Mouse (Mus musculus): ENCODE measurements around the gene Fndc3b. TPM values are rescaled to one million over a fixed set of nuclear protein-coding genes. Genes with fewer than 3 reads are reported as not detected.

Fndc3b gene
- polyA plus RNA-seq, 1 experiment from 2014 or later, result 12.0 TPM

- Histone ChIP-seq H3K27ac (replicated peaks; ENCODE audit: low read depth, low read length) (no peak overlapping the region), H3K9ac (ENCODE audit: low read length) (no peak overlapping the region), H3K4me2 (ENCODE audit: low read depth, severe bottlenecking) (no peak overlapping the region), H3K36me3 (ENCODE audit: control insufficient read depth, insufficient read depth, low read length) (peaks cover 3% of the 10 kb centered on the region; the same call in 1 of the 2 replicates), H3K9me3 (ENCODE audit: control insufficient read depth, low read length) (no peaks in the 10 kb centered on the region), H3K27me3 (ENCODE audit: control insufficient read depth, insufficient read depth, low read length) (no peaks in the 10 kb centered on the region), H3K4me1 (ENCODE audit: control insufficient read depth, insufficient read depth, low read length) (no peaks in the 10 kb centered on the region), H3K4me3 (ENCODE audit: low read depth, low read length) (no peak overlapping the region)
- DNase-seq (ENCODE audit: low spot score) (no peak), ATAC-seq (ENCODE audit: insufficient number of reproducible peaks, low FRiP score, low TSS enrichment, low read depth) (no peak)
- WGBS, result 59% methylated on average over 4 of the region's 4 CpGs
Observed at GRCm38 (mm10) chr3:27531993-27532392, 179.1 kb downstream of the Fndc3b start.

- no peaks in the 10 kb centered on the region for H3K9me3 ChIP-seq (ENCODE audit: control insufficient read depth, low read length)
- H3K36me3 ChIP-seq (ENCODE audit: control insufficient read depth, insufficient read depth, low read length), result peaks cover 3% of the 10 kb centered on the region; the same call in 1 of the 2 replicates
- no peak overlapping the region for H3K27ac ChIP-seq (replicated peaks; ENCODE audit: low read depth, low read length)
- no peak for ATAC-seq (ENCODE audit: insufficient number of reproducible peaks, low FRiP score, low TSS enrichment, low read depth)
- no peaks in the 10 kb centered on the region for H3K27me3 ChIP-seq (ENCODE audit: control insufficient read depth, insufficient read depth, low read length)
- 61% methylated on average over 7 of the region's 7 CpGs for WGBS
- no peak overlapping the region for H3K9ac ChIP-seq (ENCODE audit: low read length)
- DNase-seq (ENCODE audit: low spot score), result no peak
- no peak overlapping the region for H3K4me3 ChIP-seq (ENCODE audit: low read depth, low read length)
- no peaks in the 10 kb centered on the region for H3K4me1 ChIP-seq (ENCODE audit: control insufficient read depth, insufficient read depth, low read length)
- H3K4me2 ChIP-seq (ENCODE audit: low read depth, severe bottlenecking), result no peak overlapping the region
Observed at GRCm38 (mm10) chr3:27530370-27530769, 180.7 kb downstream of the Fndc3b start.

DNA sequence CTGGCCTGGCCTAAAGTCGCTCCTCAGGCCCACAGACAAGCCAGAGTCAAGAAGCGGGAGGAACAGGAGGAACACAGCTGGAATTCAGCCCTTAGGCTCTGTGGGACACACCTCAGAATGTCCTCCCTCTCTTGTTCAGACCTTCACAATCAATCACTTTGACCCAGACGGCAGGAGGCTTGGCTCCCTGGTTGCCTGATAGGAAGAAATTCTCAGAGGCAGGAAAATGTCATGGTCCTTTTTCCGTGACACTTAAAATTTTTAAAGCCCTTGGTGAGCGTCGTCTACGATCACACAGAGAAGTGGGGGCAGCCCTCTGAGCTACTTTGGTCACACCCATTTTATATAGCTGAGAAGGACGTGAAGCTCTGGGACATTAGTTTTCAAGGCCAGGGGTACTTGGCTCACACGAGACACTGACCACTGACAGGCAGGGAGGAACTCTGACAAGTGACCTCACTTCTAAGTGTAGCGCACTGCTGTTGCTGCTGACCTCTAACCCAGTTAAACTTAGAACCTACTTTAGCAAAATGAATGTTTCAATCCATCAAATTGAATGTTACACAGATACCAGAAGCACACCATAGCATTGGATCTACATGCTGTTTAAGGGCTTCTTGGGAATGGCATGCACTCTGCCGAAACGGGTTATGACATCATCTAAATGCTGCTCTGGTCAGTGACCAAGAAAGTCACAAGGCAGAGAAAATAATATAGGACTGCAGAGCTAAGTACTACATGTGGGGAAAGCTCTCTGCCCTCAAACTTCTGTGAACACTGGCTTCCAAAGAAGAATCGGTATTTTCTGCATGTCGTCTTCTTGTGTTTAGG lies 181.7 kb downstream of the Fndc3b start:
- H3K9ac ChIP-seq (ENCODE audit: low read length), result no peak overlapping the region
- no peak overlapping the region for H3K4me3 ChIP-seq (ENCODE audit: low read depth, low read length)
- ATAC-seq (ENCODE audit: insufficient number of reproducible peaks, low FRiP score, low TSS enrichment, low read depth) (no peak), DNase-seq (ENCODE audit: low spot score) (no peak)
- WGBS, result 69% methylated on average over 14 of the region's 14 CpGs
- H3K9me3 ChIP-seq (ENCODE audit: control insufficient read depth, low read length), result no peaks in the 10 kb centered on the region
- H3K27ac ChIP-seq (replicated peaks; ENCODE audit: low read depth, low read length), result no peak overlapping the region
- no peaks in the 10 kb centered on the region for H3K27me3 ChIP-seq (ENCODE audit: control insufficient read depth, insufficient read depth, low read length)
- no peaks in the 10 kb centered on the region for H3K4me1 ChIP-seq (ENCODE audit: control insufficient read depth, insufficient read depth, low read length)
- H3K4me2 ChIP-seq (ENCODE audit: low read depth, severe bottlenecking), result no peak overlapping the region
- peaks cover 3% of the 10 kb centered on the region; the same call in 1 of the 2 replicates for H3K36me3 ChIP-seq (ENCODE audit: control insufficient read depth, insufficient read depth, low read length)

- no peak overlapping the region for H3K27ac ChIP-seq (replicated peaks; ENCODE audit: low read depth, low read length)
- no peak overlapping the region for H3K4me3 ChIP-seq (ENCODE audit: low read depth, low read length)
- no peaks in the 10 kb centered on the region for H3K27me3 ChIP-seq (ENCODE audit: control insufficient read depth, insufficient read depth, low read length)
- H3K4me2 ChIP-seq (ENCODE audit: low read depth, severe bottlenecking), result no peak overlapping the region
- ATAC-seq (ENCODE audit: insufficient number of reproducible peaks, low FRiP score, low TSS enrichment, low read depth) (no peak), DNase-seq (ENCODE audit: low spot score) (no peak)
- 94% methylated on average over 3 of the region's 3 CpGs for WGBS
- H3K9me3 ChIP-seq (ENCODE audit: control insufficient read depth, low read length), result no peaks in the 10 kb centered on the region
- H3K4me1 ChIP-seq (ENCODE audit: control insufficient read depth, insufficient read depth, low read length), result no peaks in the 10 kb centered on the region
- H3K9ac ChIP-seq (ENCODE audit: low read length), result no peak overlapping the region
- peaks cover 3% of the 10 kb centered on the region; the same call in 1 of the 2 replicates for H3K36me3 ChIP-seq (ENCODE audit: control insufficient read depth, insufficient read depth, low read length)
Observed at GRCm38 (mm10) chr3:27526991-27527390, 184.1 kb downstream of the Fndc3b start.

- Histone ChIP-seq H3K36me3 (ENCODE audit: control insufficient read depth, insufficient read depth, low read length) (no peaks in the 10 kb centered on the region), H3K27me3 (ENCODE audit: control insufficient read depth, insufficient read depth, low read length) (no peaks in the 10 kb centered on the region), H3K9ac (ENCODE audit: low read length) (no peak overlapping the region), H3K4me1 (ENCODE audit: control insufficient read depth, insufficient read depth, low read length) (peaks cover 3% of the 10 kb centered on the region; the same call in 1 of the 2 replicates), H3K27ac (replicated peaks; ENCODE audit: low read depth, low read length) (no peak overlapping the region), H3K9me3 (ENCODE audit: control insufficient read depth, low read length) (no peaks in the 10 kb centered on the region), H3K4me2 (ENCODE audit: low read depth, severe bottlenecking) (no peak overlapping the region), H3K4me3 (ENCODE audit: low read depth, low read length) (no peak overlapping the region)
- DNase-seq (ENCODE audit: low spot score) (no peak), ATAC-seq (ENCODE audit: insufficient number of reproducible peaks, low FRiP score, low TSS enrichment, low read depth) (no peak)
- 86% methylated on average over 12 of the region's 12 CpGs for WGBS
Observed at GRCm38 (mm10) chr3:27523176-27523936, 187.8 kb downstream of the Fndc3b start.

GRCm38 (mm10) chr3:27520391-27520790 lies 190.7 kb downstream of the Fndc3b start:
- no peak overlapping the region for H3K9ac ChIP-seq (ENCODE audit: low read length)
- ATAC-seq (ENCODE audit: insufficient number of reproducible peaks, low FRiP score, low TSS enrichment, low read depth) (no peak), DNase-seq (ENCODE audit: low spot score) (peak; percentile 40)
- H3K36me3 ChIP-seq (ENCODE audit: control insufficient read depth, insufficient read depth, low read length), result no peaks in the 10 kb centered on the region
- H3K27me3 ChIP-seq (ENCODE audit: control insufficient read depth, insufficient read depth, low read length), result no peaks in the 10 kb centered on the region
- no peak overlapping the region for H3K4me2 ChIP-seq (ENCODE audit: low read depth, severe bottlenecking)
- 31% methylated on average over 6 of the region's 6 CpGs for whole genome bisulfite sequencing
- H3K4me1 ChIP-seq (ENCODE audit: control insufficient read depth, insufficient read depth, low read length), result peaks cover 6% of the 10 kb centered on the region; the same call in 1 of the 2 replicates
- no peaks in the 10 kb centered on the region for H3K9me3 ChIP-seq (ENCODE audit: control insufficient read depth, low read length)
- H3K27ac ChIP-seq (replicated peaks; ENCODE audit: low read depth, low read length), result no peak overlapping the region
- no peak overlapping the region for H3K4me3 ChIP-seq (ENCODE audit: low read depth, low read length)

GRCm38 (mm10) chr3:27519481-27519880 lies 191.6 kb downstream of the Fndc3b start:
- DNase-seq (ENCODE audit: low spot score), result no peak
- Histone ChIP-seq H3K27ac (replicated peaks; ENCODE audit: low read depth, low read length) (no peak overlapping the region), H3K36me3 (ENCODE audit: control insufficient read depth, insufficient read depth, low read length) (no peaks in the 10 kb centered on the region), H3K9me3 (ENCODE audit: control insufficient read depth, low read length) (no peaks in the 10 kb centered on the region), H3K4me2 (ENCODE audit: low read depth, severe bottlenecking) (no peak overlapping the region), H3K4me3 (ENCODE audit: low read depth, low read length) (no peak overlapping the region), H3K27me3 (ENCODE audit: control insufficient read depth, insufficient read depth, low read length) (no peaks in the 10 kb centered on the region), H3K9ac (ENCODE audit: low read length) (no peak overlapping the region), H3K4me1 (ENCODE audit: control insufficient read depth, insufficient read depth, low read length) (peaks cover 6% of the 10 kb centered on the region; the same call in 1 of the 2 replicates)
- ATAC-seq (ENCODE audit: insufficient number of reproducible peaks, low FRiP score, low TSS enrichment, low read depth), result no peak
- WGBS, result 88% methylated on average over 6 of the region's 6 CpGs

GRCm38 (mm10) chr3:27518935-27519334 lies 192.2 kb downstream of the Fndc3b start:
- H3K27me3 ChIP-seq (ENCODE audit: control insufficient read depth, insufficient read depth, low read length), result no peaks in the 10 kb centered on the region
- ATAC-seq (ENCODE audit: insufficient number of reproducible peaks, low FRiP score, low TSS enrichment, low read depth) (no peak), DNase-seq (ENCODE audit: low spot score) (no peak)
- H3K36me3 ChIP-seq (ENCODE audit: control insufficient read depth, insufficient read depth, low read length), result no peaks in the 10 kb centered on the region
- H3K4me2 ChIP-seq (ENCODE audit: low read depth, severe bottlenecking), result no peak overlapping the region
- 87% methylated on average over 9 of the region's 9 CpGs for WGBS
- no peaks in the 10 kb centered on the region for H3K9me3 ChIP-seq (ENCODE audit: control insufficient read depth, low read length)
- peaks cover 6% of the 10 kb centered on the region; the same call in 1 of the 2 replicates for H3K4me1 ChIP-seq (ENCODE audit: control insufficient read depth, insufficient read depth, low read length)
- no peak overlapping the region for H3K4me3 ChIP-seq (ENCODE audit: low read depth, low read length)
- H3K27ac ChIP-seq (replicated peaks; ENCODE audit: low read depth, low read length), result no peak overlapping the region
- no peak overlapping the region for H3K9ac ChIP-seq (ENCODE audit: low read length)
